In genomic region chr4:12240941-12241571, GRCm38 (mm10) we compare ENCODE assay signal across 7 mouse cellular contexts.
A peak's percentile ranks its signal among the peaks of the same experiment; 100 is the strongest.
DNase-seq lines count a peak whose midpoint lies in the region; ATAC-seq lines count a peak whose summit lies in the region.

No protein-coding gene starts in this region.

- H3K4me1 ChIP-seq in hindbrain, embryonic 15.5 days (replicated peaks): 0 out of 2 replicates have a peak, but pooled peaks cover 5% of the 10 kb centered on the region

- peak; percentile 80 for DNase-seq in ZHBTc4 (ENCODE audit: low read depth, low spot score)
- DNase-seq in cerebellum, adult 9-10 months: peak; percentile 72
- peak; percentile 24 to 66 for DNase-seq in frontal cortex, postnatal 14 days (ENCODE audit: low spot score in 2 of 2)
- peak; percentile 30 for DNase-seq in left cerebral cortex, adult 11 months (ENCODE audit: low spot score)
- peak; percentile 65 for DNase-seq in right cerebral cortex, postnatal 25 days

- H3K4me3 ChIP-seq in hindbrain, embryonic 15.5 days: peak overlapping the region; percentile 22; the same call in 1 of the 2 replicates

- no peaks in the 10 kb centered on the region for H3K36me3 ChIP-seq in hindbrain, embryonic 15.5 days

- no peaks in the 10 kb centered on the region for H3K9me3 ChIP-seq in hindbrain, embryonic 15.5 days

- H3K9ac ChIP-seq in hindbrain, embryonic 15.5 days: peak overlapping the region; percentile 31; the same call in 1 of the 2 replicates

- ATAC-seq in hindbrain, embryonic 15.5 days (ENCODE audit: low FRiP score, low read depth): peak; percentile 86
- ATAC-seq in megakaryocyte, adult 5-6 weeks (ENCODE audit: poor library complexity, severe bottlenecking): peak; percentile 70

- H3K27ac ChIP-seq in hindbrain, embryonic 15.5 days (replicated peaks): no peak overlapping the region

- no peaks in the 10 kb centered on the region for H3K27me3 ChIP-seq in hindbrain, embryonic 15.5 days

- 4% methylated on average over 12 of the region's 12 CpGs for WGBS in hindbrain, embryonic 15.5 days

- peak overlapping the region; percentile 54 for H3K4me2 ChIP-seq in hindbrain, embryonic 15.5 days

Comparison
In these comparisons a context has a peak if more than half of its experiments do, and no peak if none do; other contexts are left out.
1. DNase-seq: peak in every context shown above with its lines; median percentile 80 in ZHBTc4; 72 in cerebellum, adult 9-10 months; 65 in right cerebral cortex, postnatal 25 days; 45 in frontal cortex, postnatal 14 days; 30 in left cerebral cortex, adult 11 months.